Mouse (Mus musculus) intestine, embryonic 16.5 days (tissue): ENCODE data around the gene Olfr1058. TPM values are rescaled to one million over a fixed set of nuclear protein-coding genes. Genes with fewer than 3 reads are reported as not detected.

ENCODE experiments used
- ATAC-seq: fragments of 200-750 bp; cut with Nextera tagmentation; 2 replicates; pipeline ENCODE4 v1.8.0; 2017; ENCODE audit warnings: moderate TSS enrichment, moderate library complexity
- H3K27ac ChIP-seq: fragments of 300-500 bp; sonication (generic); 2 replicates; pipeline ENCODE4 v1.5.1; 2014; ENCODE audit warnings: mild to moderate bottlenecking, low read length
- H3K27me3 ChIP-seq: fragments of 300-500 bp; sonication (generic); replicated peaks from 2 replicates; pipeline ENCODE4 v1.6.1; 2014; ENCODE audit warnings: low read length, control low read depth, mixed read lengths; ENCODE audit not compliant: control insufficient read depth, insufficient read depth
- H3K36me3 ChIP-seq: fragments of 300-500 bp; sonication (generic); 2 replicates; pipeline ENCODE4 v1.6.1; 2014; ENCODE audit warnings: low read length, control low read depth; ENCODE audit not compliant: control insufficient read depth, insufficient read depth
- H3K4me1 ChIP-seq: fragments of 300-500 bp; sonication (generic); 2 replicates; pipeline ENCODE4 v1.6.1; 2014; ENCODE audit warnings: low read length, control low read depth, mixed read lengths; ENCODE audit not compliant: control insufficient read depth, insufficient read depth
- H3K4me2 ChIP-seq: fragments of 300-500 bp; sonication (generic); 2 replicates; pipeline ENCODE4 v1.6.1; 2014; ENCODE audit warnings: low read depth, low read length, control low read depth
- H3K4me3 ChIP-seq: fragments of 300-500 bp; sonication (generic); 2 replicates; pipeline ENCODE4 v1.5.1; 2014; ENCODE audit warnings: mild to moderate bottlenecking, low read length
- H3K9ac ChIP-seq: fragments of 300-500 bp; sonication (generic); 2 replicates; pipeline ENCODE4 v1.6.1; 2014; ENCODE audit warnings: low read depth, low read length
- H3K9me3 ChIP-seq: fragments of 300-500 bp; sonication (generic); 2 replicates; pipeline ENCODE4 v1.6.1; 2016; ENCODE audit warnings: low read length, control low read depth; ENCODE audit not compliant: control insufficient read depth
- WGBS: fragments of 180-500 bp; shearing (Covaris S2); extraction: QIAGEN DNeasy Blood & Tissue Kit; methylation state at CpG from one replicate; pipeline ENCODE4 v1.1.7; 2014; 5-methylcytosine and 5-hydroxymethylcytosine counted together
- polyA plus RNA-seq: library from polyadenylated mRNA; unstranded; fragments of >200 nt; fragmentation: Nextera tagmentation; extraction: Ambion mirVana; gene quantifications from 2 replicates; pipeline ENCODE4 v1.2.1, GENCODE M21; 2015

Gene Olfr1058
- polyA plus RNA-seq, 1 experiment from 2014 or later, result not detected

DNA sequence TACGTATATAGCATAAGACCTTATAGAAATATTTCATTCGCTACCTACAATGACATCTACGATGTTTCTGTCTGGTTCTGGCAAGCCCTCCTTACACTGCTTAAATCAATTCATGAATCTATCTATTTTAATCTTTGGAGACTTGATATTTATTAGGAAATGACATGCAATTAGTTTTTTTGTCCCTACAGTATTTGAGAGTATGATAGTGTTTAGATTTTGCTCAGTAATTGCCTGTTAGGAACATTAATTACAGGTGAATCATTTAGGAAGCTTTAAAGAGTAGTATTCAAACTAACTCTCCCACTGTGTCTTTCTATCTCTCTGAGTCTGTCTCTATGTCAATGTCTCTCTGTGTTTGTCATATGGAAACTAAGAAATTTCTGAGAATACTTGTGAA lies 53.0 kb downstream of the Olfr1058 start, which contains the start of gene Olfr1054:
Gene Olfr1054, minus strand, starts transcription at position 101 of the 400 bp plus-strand sequence.
- H3K9me3 ChIP-seq, result no peaks in the 10 kb centered on the region
- no peaks in the 10 kb centered on the region for H3K36me3 ChIP-seq
- no peaks in the 10 kb centered on the region for H3K4me1 ChIP-seq
- no peak within 1 kb of the TSS for H3K4me2 ChIP-seq
- WGBS, result 79% methylated on average over 3 of the region's 3 CpGs
- no peak within 1 kb of the TSS for H3K9ac ChIP-seq
- no peak within 1 kb of the TSS for H3K4me3 ChIP-seq
- H3K27me3 ChIP-seq, result no peaks in the 10 kb centered on the region
- ATAC-seq, result no peak
- H3K27ac ChIP-seq, result no peak within 1 kb of the TSS

Other genes starting within 250 kb of the Olfr1058 start
- gene Olfr1040, start 241.8 kb downstream of the Olfr1058 start, polyA plus RNA-seq, result not detected in 2 replicates
- gene Olfr1042, start 226.7 kb downstream of the Olfr1058 start, polyA plus RNA-seq, result not detected in 2 replicates
- not detected in 2 replicates for gene Olfr1043, start 221.0 kb downstream of the Olfr1058 start, polyA plus RNA-seq
- not detected in 2 replicates for gene Olfr1044, start 210.7 kb downstream of the Olfr1058 start, polyA plus RNA-seq
- not detected in 2 replicates for gene Olfr52, start 202.9 kb downstream of the Olfr1058 start, polyA plus RNA-seq
- gene Olfr1045, start 185.6 kb downstream of the Olfr1058 start, polyA plus RNA-seq, result not detected in 2 replicates
- gene Olfr1046, start 169.2 kb downstream of the Olfr1058 start, polyA plus RNA-seq, result not detected in 2 replicates
- gene Olfr1047, start 157.2 kb downstream of the Olfr1058 start, polyA plus RNA-seq, result not detected in 2 replicates
- gene Olfr1048, start 148.3 kb downstream of the Olfr1058 start, polyA plus RNA-seq, result not detected in 2 replicates
- gene Olfr1049, start 130.2 kb downstream of the Olfr1058 start, polyA plus RNA-seq, result not detected in 2 replicates
- not detected in 2 replicates for gene Olfr1051, start 109.5 kb downstream of the Olfr1058 start, polyA plus RNA-seq
- gene Olfr1052, start 96.1 kb downstream of the Olfr1058 start, polyA plus RNA-seq, result not detected in 2 replicates
- gene Olfr1053, start 73.3 kb downstream of the Olfr1058 start, polyA plus RNA-seq, result not detected in 2 replicates
- gene Olfr1054, start 53.1 kb downstream of the Olfr1058 start, polyA plus RNA-seq, result not detected in 2 replicates
- not detected in 2 replicates for gene Olfr1055, start 38.3 kb downstream of the Olfr1058 start, polyA plus RNA-seq
- not detected in 2 replicates for gene Olfr1056, start 26.1 kb downstream of the Olfr1058 start, polyA plus RNA-seq
- gene Olfr1057, start 10.2 kb downstream of the Olfr1058 start, polyA plus RNA-seq, result not detected in 2 replicates
- not detected in 2 replicates for gene Olfr1061, start 25.5 kb upstream of the Olfr1058 start, polyA plus RNA-seq
- not detected in 2 replicates for gene Olfr1062, start 38.2 kb upstream of the Olfr1058 start, polyA plus RNA-seq
- not detected in 2 replicates for gene Olfr1065, start 62.0 kb upstream of the Olfr1058 start, polyA plus RNA-seq
- not detected in 2 replicates for gene Olfr1066, start 67.7 kb upstream of the Olfr1058 start, polyA plus RNA-seq
- not detected in 2 replicates for gene Olfr228, start 98.8 kb upstream of the Olfr1058 start, polyA plus RNA-seq
- gene Olfr1076, start 119.9 kb upstream of the Olfr1058 start, polyA plus RNA-seq, result not detected in 2 replicates
- gene Olfr1079, start 153.9 kb upstream of the Olfr1058 start, polyA plus RNA-seq, result not detected in 2 replicates
- gene Olfr1080, start 169.7 kb upstream of the Olfr1058 start, polyA plus RNA-seq, result not detected in 2 replicates
- not detected in 2 replicates for gene Olfr1082, start 210.4 kb upstream of the Olfr1058 start, polyA plus RNA-seq